Mouse (Mus musculus) heart, postnatal 0 days (tissue): Measurements from ENCODE around the gene Rasgef1b. TPM values are rescaled to one million over a fixed set of nuclear protein-coding genes. Genes with fewer than 3 reads are reported as not detected.

Experiments used
- ATAC-seq: fragments of 200-750 bp; cut with Nextera tagmentation; 2 replicates; pipeline ENCODE4 v1.8.0; 2017; ENCODE audit warnings: low read depth, moderate number of reproducible peaks, moderate library complexity; ENCODE audit not compliant: insufficient read depth
- DNase-seq: peaks from one replicate; pipeline ENCODE4 v3.0.0-alpha.2; 2016; ENCODE audit warnings: low spot score
- H3K27ac ChIP-seq: fragments of 300-500 bp; sonication (generic); 2 replicates; pipeline ENCODE4 v1.5.1; 2014; ENCODE audit warnings: low read depth, mild to moderate bottlenecking
- H3K27me3 ChIP-seq: fragments of 300-500 bp; sonication (generic); 2 replicates; pipeline ENCODE4 v1.6.1; 2014; ENCODE audit warnings: low read length, mixed read lengths; ENCODE audit not compliant: control insufficient read depth, insufficient read depth
- H3K36me3 ChIP-seq: fragments of 300-500 bp; sonication (generic); replicated peaks from 2 replicates; pipeline ENCODE4 v1.6.1; 2014; ENCODE audit warnings: low read length, mixed read lengths; ENCODE audit not compliant: control insufficient read depth, insufficient read depth
- H3K4me1 ChIP-seq: fragments of 300-500 bp; sonication (generic); 2 replicates; pipeline ENCODE4 v1.6.1; 2014; ENCODE audit warnings: antibody characterized with exemption; ENCODE audit not compliant: control insufficient read depth, insufficient read depth
- H3K4me2 ChIP-seq: fragments of 300-500 bp; sonication (generic); 2 replicates; pipeline ENCODE4 v1.6.1; 2014; ENCODE audit warnings: low read depth, mild to moderate bottlenecking, low read length, moderate library complexity
- H3K4me3 ChIP-seq: fragments of 300-500 bp; sonication (generic); 2 replicates; pipeline ENCODE4 v1.5.1; 2014; ENCODE audit warnings: low read depth, low read length
- H3K9ac ChIP-seq: fragments of 300-500 bp; sonication (generic); replicated peaks from 2 replicates; pipeline ENCODE4 v1.6.1; 2014; ENCODE audit warnings: low read depth, low read length, mixed read lengths
- H3K9me3 ChIP-seq: fragments of 300-500 bp; sonication (generic); replicated peaks from 2 replicates; pipeline ENCODE4 v1.6.1; 2016; ENCODE audit warnings: low read length; ENCODE audit not compliant: control insufficient read depth
- CTCF ChIP-seq: IDR thresholded peaks from 2 replicates; pipeline ENCODE4 v1.5.1; 2016; ENCODE audit warnings: antibody characterized with exemption, control low read depth, low read depth
- EP300 ChIP-seq: IDR thresholded peaks from 2 replicates; pipeline ENCODE4 v1.6.1; 2016; ENCODE audit warnings: antibody characterized with exemption, low read depth
- WGBS: fragments of 180-500 bp; shearing (Covaris S2); extraction: QIAGEN DNeasy Blood & Tissue Kit; methylation state at CpG from one replicate; pipeline ENCODE4 v1.1.7; 2014; 5-methylcytosine and 5-hydroxymethylcytosine counted together
- polyA plus RNA-seq: library from polyadenylated mRNA; unstranded; fragments of >200 nt; fragmentation: Nextera tagmentation; extraction: Ambion mirVana; gene quantifications from 2 replicates; pipeline ENCODE4 v1.2.1, GENCODE M21; 2015
- total RNA-seq: library from RNA; depleted of rRNA; stranded (reverse); fragments of >200 nt; gene quantifications from 2 replicates; pipeline ENCODE4 v1.2.3, GENCODE M21; 2014; ENCODE audit warnings: low replicate concordance

The Rasgef1b gene
- total and polyA plus RNA-seq, 2 experiments from 2014 or later, result 19.0 to 29.8 TPM

DNA sequence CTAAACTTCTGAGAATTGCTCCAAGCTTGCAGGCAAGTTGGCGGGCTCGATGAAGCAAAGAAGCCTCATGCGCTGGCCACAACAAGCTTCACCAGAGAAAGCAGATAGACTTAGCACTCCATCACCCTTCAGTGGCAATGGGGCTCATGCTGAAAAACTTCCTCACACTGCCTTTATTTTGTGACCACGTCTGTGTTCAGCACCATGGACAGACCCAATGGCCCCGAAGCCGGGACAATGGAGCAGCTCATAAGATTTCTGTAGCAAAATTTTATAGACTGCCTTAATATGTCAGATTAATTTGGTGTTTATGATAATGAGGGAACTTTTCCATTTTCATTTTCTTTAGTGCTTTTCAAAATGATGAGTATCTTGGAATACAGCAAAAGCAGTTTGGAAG lies 21.6 kb downstream of the Rasgef1b start:
- DNase-seq (peak; percentile 27), ATAC-seq (no peak)
- H3K9ac ChIP-seq, result no peak overlapping the region
- TF ChIP-seq CTCF (no peak), EP300 (no peak)
- no peak overlapping the region for H3K4me3 ChIP-seq
- no peak overlapping the region for H3K27ac ChIP-seq
- no peaks in the 10 kb centered on the region for H3K27me3 ChIP-seq
- 29% methylated on average over 6 of the region's 6 CpGs for WGBS
- no peaks in the 10 kb centered on the region for H3K4me1 ChIP-seq
- H3K9me3 ChIP-seq, result no peaks in the 10 kb centered on the region
- no peak overlapping the region for H3K4me2 ChIP-seq
- no peaks in the 10 kb centered on the region for H3K36me3 ChIP-seq

DNA sequence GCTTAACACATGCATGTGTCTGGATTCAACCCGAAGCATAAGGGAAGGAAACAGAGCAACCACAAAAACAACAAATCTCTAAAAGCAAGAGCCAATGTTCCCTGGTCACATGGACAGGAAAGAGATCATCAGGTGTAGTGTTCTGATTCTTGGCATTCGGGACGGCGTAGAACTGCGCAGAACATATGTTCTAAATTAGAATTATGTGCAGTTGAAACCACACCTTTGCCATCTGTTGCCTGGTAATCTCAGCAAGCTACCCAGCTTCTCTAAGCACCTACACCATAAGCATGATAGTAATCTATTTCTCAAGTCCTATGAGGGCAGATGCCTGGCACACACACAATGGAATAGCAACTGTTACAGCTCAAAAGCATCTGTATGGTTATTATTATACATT lies 27.1 kb downstream of the Rasgef1b start:
- WGBS, result 88% methylated on average over 5 of the region's 5 CpGs

DNA sequence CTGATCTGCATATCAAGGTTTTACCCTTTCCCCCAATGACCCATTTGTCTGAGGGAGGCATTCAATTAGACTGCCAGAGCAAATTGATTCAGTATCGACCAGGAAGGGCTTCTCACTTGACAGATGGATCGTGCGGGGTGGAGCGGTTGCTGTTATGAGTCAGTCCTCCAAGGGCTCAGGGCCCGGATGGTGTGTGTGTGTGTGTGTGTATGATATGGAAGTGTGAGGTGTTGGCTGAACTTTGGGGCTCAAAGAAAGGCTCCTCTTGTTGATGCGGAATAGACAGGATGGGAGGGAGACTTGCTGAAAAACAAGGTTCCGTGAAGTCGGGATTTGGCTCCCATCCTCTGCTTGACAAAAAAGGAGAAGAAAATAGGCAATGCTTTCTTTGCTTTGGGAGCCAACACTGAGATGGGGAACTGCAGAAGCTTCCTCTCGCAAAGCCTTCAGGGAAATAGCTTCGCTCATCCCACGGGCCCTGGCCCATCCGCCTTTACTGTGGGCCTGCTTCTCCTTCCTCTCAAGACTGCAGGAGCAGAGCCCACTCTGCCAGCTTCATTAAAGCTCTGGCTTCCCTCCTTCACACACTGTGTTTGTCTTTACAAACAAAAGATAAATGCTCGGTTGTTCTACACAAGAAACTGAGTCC lies 34.0 kb downstream of the Rasgef1b start:
- no peak for ATAC-seq
- H3K27me3 ChIP-seq, result no peaks in the 10 kb centered on the region

More for the DNA sequence above, 27.1 kb downstream of the Rasgef1b start:
- no peak overlapping the region for H3K4me3 ChIP-seq
- H3K4me2 ChIP-seq, result no peak overlapping the region
- no peaks in the 10 kb centered on the region for H3K9me3 ChIP-seq
- TF ChIP-seq CTCF, result no peak
- TF ChIP-seq EP300, result no peak
- no peak overlapping the region for H3K27ac ChIP-seq
- no peaks in the 10 kb centered on the region for H3K4me1 ChIP-seq
- H3K27me3 ChIP-seq, result no peaks in the 10 kb centered on the region
- no peaks in the 10 kb centered on the region for H3K36me3 ChIP-seq
- DNase-seq (no peak), ATAC-seq (no peak)
- no peak overlapping the region for H3K9ac ChIP-seq

DNA sequence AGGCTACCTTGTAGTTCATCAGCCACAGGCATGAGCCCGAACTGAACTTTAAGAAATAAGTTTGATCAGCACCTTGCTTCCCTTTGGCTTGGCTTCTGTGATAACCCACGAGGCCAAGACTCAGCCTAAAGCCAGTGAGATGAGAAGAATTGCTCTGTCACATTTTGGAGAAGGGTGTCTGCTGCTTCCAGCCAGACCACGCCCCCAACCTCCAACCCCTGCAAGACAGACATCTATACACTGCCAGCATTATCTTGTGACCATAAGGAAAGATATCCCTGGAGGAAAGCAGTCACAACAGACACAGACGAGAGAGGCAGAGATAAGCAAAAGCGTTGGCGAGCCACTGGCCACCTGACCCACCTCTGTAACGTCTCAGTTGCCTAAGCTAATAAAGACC lies 39.0 kb downstream of the Rasgef1b start:
- no peak overlapping the region for H3K9ac ChIP-seq
- no peaks in the 10 kb centered on the region for H3K9me3 ChIP-seq
- WGBS, result 19% methylated on average over 7 of the region's 7 CpGs
- DNase-seq (no peak), ATAC-seq (no peak)
- no peaks in the 10 kb centered on the region for H3K36me3 ChIP-seq
- H3K27ac ChIP-seq, result no peak overlapping the region
- H3K4me2 ChIP-seq, result no peak overlapping the region
- no peaks in the 10 kb centered on the region for H3K27me3 ChIP-seq
- no peak overlapping the region for H3K4me3 ChIP-seq
- TF ChIP-seq CTCF (no peak), EP300 (no peak)
- H3K4me1 ChIP-seq, result no peaks in the 10 kb centered on the region

More for the DNA sequence above, 34.0 kb downstream of the Rasgef1b start:
- no peak overlapping the region for H3K27ac ChIP-seq
- no peaks in the 10 kb centered on the region for H3K4me1 ChIP-seq
- no peak for DNase-seq
- H3K4me3 ChIP-seq, result no peak overlapping the region
- WGBS, result 70% methylated on average over 13 of the region's 13 CpGs
- H3K4me2 ChIP-seq, result no peak overlapping the region
- no peaks in the 10 kb centered on the region for H3K9me3 ChIP-seq
- H3K36me3 ChIP-seq, result no peaks in the 10 kb centered on the region
- TF ChIP-seq CTCF, result no peak
- TF ChIP-seq EP300, result no peak
- no peak overlapping the region for H3K9ac ChIP-seq

DNA sequence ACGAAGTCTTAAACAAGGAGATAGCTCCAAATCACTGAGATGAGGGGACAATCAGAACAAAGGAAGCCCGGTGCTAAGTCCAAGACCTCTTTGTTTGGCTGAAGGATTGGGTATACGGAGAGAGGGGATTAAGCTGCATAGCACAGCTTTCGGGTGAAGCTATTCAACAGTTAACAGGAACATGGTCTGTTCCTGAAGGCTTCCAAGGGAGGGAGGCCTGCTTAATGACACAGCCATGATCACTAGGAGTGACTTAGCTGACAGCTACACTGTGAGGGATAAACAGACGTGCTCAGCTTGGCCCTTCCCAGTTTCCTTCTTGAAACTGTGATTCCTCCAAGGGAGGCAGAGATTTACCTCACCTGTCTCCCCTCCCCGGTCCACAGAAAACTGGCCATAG lies 41.0 kb downstream of the Rasgef1b start:
- WGBS, result 64% methylated on average over 6 of the region's 6 CpGs
- DNase-seq (no peak), ATAC-seq (no peak)
- Histone ChIP-seq H3K27me3 (no peaks in the 10 kb centered on the region), H3K4me1 (no peaks in the 10 kb centered on the region), H3K9me3 (no peaks in the 10 kb centered on the region), H3K9ac (no peak overlapping the region), H3K27ac (no peak overlapping the region), H3K4me2 (no peak overlapping the region), H3K4me3 (no peak overlapping the region), H3K36me3 (no peaks in the 10 kb centered on the region)
- no peak for TF ChIP-seq CTCF
- TF ChIP-seq EP300, result no peak

DNA sequence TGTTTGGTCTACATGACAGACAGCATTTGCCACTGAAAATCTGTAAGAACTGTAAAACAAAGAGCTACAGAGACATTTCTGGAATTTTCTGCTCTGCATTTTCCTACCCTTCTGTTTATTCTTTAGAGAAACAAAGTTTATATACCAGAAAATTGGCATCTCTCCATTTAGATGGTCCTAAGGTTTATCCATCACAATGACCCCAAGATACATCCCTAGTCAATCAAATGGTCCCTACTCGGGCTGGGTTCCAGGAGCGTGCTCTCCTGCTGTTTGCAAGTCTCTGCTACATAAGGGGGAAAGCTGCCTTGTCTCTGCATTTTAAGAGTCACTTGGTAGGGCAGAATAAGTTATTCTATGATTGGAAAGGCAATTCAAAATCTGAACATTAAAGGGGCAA lies 44.8 kb downstream of the Rasgef1b start:
- no peak for ATAC-seq
- no peak for DNase-seq
- 36% methylated on average over 2 of the region's 2 CpGs for WGBS

More for the DNA sequence above, 44.8 kb downstream of the Rasgef1b start:
- H3K9me3 ChIP-seq, result no peaks in the 10 kb centered on the region
- H3K4me3 ChIP-seq, result no peak overlapping the region
- H3K36me3 ChIP-seq, result no peaks in the 10 kb centered on the region
- H3K27ac ChIP-seq, result no peak overlapping the region
- no peaks in the 10 kb centered on the region for H3K4me1 ChIP-seq
- TF ChIP-seq CTCF (no peak), EP300 (no peak)
- no peak overlapping the region for H3K9ac ChIP-seq
- H3K27me3 ChIP-seq, result no peaks in the 10 kb centered on the region
- H3K4me2 ChIP-seq, result no peak overlapping the region
